In genomic region chr9:35282851-35283200, GRCm38 (mm10) we compare ENCODE assay signal across 10 mouse cellular contexts. TPM values are rescaled to one million over a fixed set of nuclear protein-coding genes. Genes with fewer than 3 reads are reported as not detected.
DNase-seq lines count a peak whose midpoint lies in the region; ATAC-seq and TF ChIP-seq lines count a peak whose summit lies in the region.
"Had no signal": no experiment of that assay in that cellular context is flagged by ENCODE, and none has a peak within 500 bp of the region (broad histone marks: within the 10 kb centered on the region; RNA-seq: fewer than 3 reads in every experiment).

No protein-coding gene starts in this region.

- no peak overlapping the region for H3K27ac ChIP-seq in intestine, embryonic 16.5 days (ENCODE audit: low read length)
- no peak overlapping the region for H3K27ac ChIP-seq in intestine, embryonic 15.5 days
- no peak overlapping the region for H3K27ac ChIP-seq in stomach, embryonic 16.5 days (ENCODE audit: low read length)
- no peak overlapping the region for H3K27ac ChIP-seq in stomach, postnatal 0 days (replicated peaks)
- H3K27ac ChIP-seq in hindbrain, embryonic 16.5 days (ENCODE audit: low read depth, low read length), result no peak overlapping the region
- no peak overlapping the region for H3K27ac ChIP-seq in neural tube, embryonic 14.5 days (ENCODE audit: low read depth, low read length)
- H3K27ac ChIP-seq: left cerebral cortex, adult 2 months had no signal

- H3K9ac ChIP-seq in intestine, embryonic 16.5 days (ENCODE audit: low read depth, low read length), result no peak overlapping the region
- no peak overlapping the region for H3K9ac ChIP-seq in intestine, embryonic 15.5 days
- no peak overlapping the region for H3K9ac ChIP-seq in stomach, embryonic 16.5 days (ENCODE audit: low read length)
- H3K9ac ChIP-seq in stomach, postnatal 0 days (ENCODE audit: low read length), result no peak overlapping the region
- H3K9ac ChIP-seq in hindbrain, embryonic 16.5 days (ENCODE audit: low read depth, low read length), result no peak overlapping the region
- no peak overlapping the region for H3K9ac ChIP-seq in neural tube, embryonic 14.5 days (replicated peaks; ENCODE audit: low read depth, low read length)
- H3K9ac ChIP-seq: heart, embryonic 12.5 days had no signal

- DNase-seq in stomach, postnatal 0 days (ENCODE audit: low spot score), result no peak

- no peak overlapping the region for H3K4me2 ChIP-seq in intestine, embryonic 16.5 days (ENCODE audit: low read depth, low read length)
- H3K4me2 ChIP-seq in intestine, embryonic 15.5 days (replicated peaks), result no peak overlapping the region
- no peak overlapping the region for H3K4me2 ChIP-seq in stomach, embryonic 16.5 days (ENCODE audit: low read depth, low read length)
- H3K4me2 ChIP-seq in stomach, postnatal 0 days (replicated peaks; ENCODE audit: low read depth), result no peak overlapping the region
- H3K4me2 ChIP-seq in hindbrain, embryonic 16.5 days (ENCODE audit: low read length), result no peak overlapping the region
- H3K4me2 ChIP-seq in neural tube, embryonic 14.5 days (ENCODE audit: low read depth, low read length), result no peak overlapping the region
- H3K4me2 ChIP-seq: heart, embryonic 12.5 days had no signal

- H3K36me3 ChIP-seq in intestine, embryonic 16.5 days (ENCODE audit: control insufficient read depth, insufficient read depth, low read length), result no peaks in the 10 kb centered on the region
- no peaks in the 10 kb centered on the region for H3K36me3 ChIP-seq in intestine, embryonic 15.5 days
- no peaks in the 10 kb centered on the region for H3K36me3 ChIP-seq in stomach, embryonic 16.5 days (ENCODE audit: control insufficient read depth, insufficient read depth, low read length)
- H3K36me3 ChIP-seq in stomach, postnatal 0 days (ENCODE audit: control insufficient read depth, insufficient read depth, low read length), result 0 out of 2 replicates have a peak, but pooled peaks cover 3% of the 10 kb centered on the region
- H3K36me3 ChIP-seq in hindbrain, embryonic 16.5 days (ENCODE audit: control insufficient read depth, insufficient read depth, low read length), result peaks cover 2% of the 10 kb centered on the region; the same call in 1 of the 2 replicates
- H3K36me3 ChIP-seq in neural tube, embryonic 14.5 days (ENCODE audit: control insufficient read depth, insufficient read depth, low read length), result no peaks in the 10 kb centered on the region

- H3K9me3 ChIP-seq in intestine, embryonic 16.5 days (ENCODE audit: control insufficient read depth, low read length), result no peaks in the 10 kb centered on the region
- no peaks in the 10 kb centered on the region for H3K9me3 ChIP-seq in intestine, embryonic 15.5 days
- H3K9me3 ChIP-seq in stomach, embryonic 16.5 days (replicated peaks; ENCODE audit: control insufficient read depth, low read length), result no peaks in the 10 kb centered on the region
- H3K9me3 ChIP-seq in stomach, postnatal 0 days (ENCODE audit: control insufficient read depth, low read length), result no peaks in the 10 kb centered on the region
- no peaks in the 10 kb centered on the region for H3K9me3 ChIP-seq in hindbrain, embryonic 16.5 days (ENCODE audit: control insufficient read depth, low read length)
- no peaks in the 10 kb centered on the region for H3K9me3 ChIP-seq in neural tube, embryonic 14.5 days (ENCODE audit: control insufficient read depth, low read length)
- H3K9me3 ChIP-seq: heart, embryonic 12.5 days had no signal

- TF ChIP-seq EP300 in stomach, postnatal 0 days (optimal IDR thresholded peaks at IDR 0.05), result no peak

- no peaks in the 10 kb centered on the region for H3K4me1 ChIP-seq in intestine, embryonic 16.5 days (ENCODE audit: control insufficient read depth, insufficient read depth, low read length)
- H3K4me1 ChIP-seq in intestine, embryonic 15.5 days (replicated peaks), result peaks cover 6% of the 10 kb centered on the region; the same call in 1 of the 2 replicates
- H3K4me1 ChIP-seq in stomach, embryonic 16.5 days (ENCODE audit: control insufficient read depth, insufficient read depth, low read length), result peaks cover 4% of the 10 kb centered on the region
- no peaks in the 10 kb centered on the region; the same call in 1 of the 2 replicates for H3K4me1 ChIP-seq in stomach, postnatal 0 days (replicated peaks; ENCODE audit: control insufficient read depth, insufficient read depth)
- H3K4me1 ChIP-seq in hindbrain, embryonic 16.5 days (ENCODE audit: control insufficient read depth, insufficient read depth, low read depth, low read length), result no peaks in the 10 kb centered on the region
- no peaks in the 10 kb centered on the region for H3K4me1 ChIP-seq in neural tube, embryonic 14.5 days (ENCODE audit: control insufficient read depth, insufficient read depth, low read length)

- no peaks in the 10 kb centered on the region for H3K27me3 ChIP-seq in intestine, embryonic 16.5 days (replicated peaks; ENCODE audit: control insufficient read depth, insufficient read depth, low read length)
- H3K27me3 ChIP-seq in intestine, embryonic 15.5 days (replicated peaks), result no peaks in the 10 kb centered on the region
- H3K27me3 ChIP-seq in stomach, embryonic 16.5 days (ENCODE audit: control insufficient read depth, insufficient read depth, low read length), result no peaks in the 10 kb centered on the region
- no peaks in the 10 kb centered on the region for H3K27me3 ChIP-seq in stomach, postnatal 0 days (ENCODE audit: control insufficient read depth, insufficient read depth, low read length)
- H3K27me3 ChIP-seq in hindbrain, embryonic 16.5 days (replicated peaks; ENCODE audit: control insufficient read depth, insufficient read depth, low read length), result peaks cover 16% of the 10 kb centered on the region
- H3K27me3 ChIP-seq in neural tube, embryonic 14.5 days (ENCODE audit: control insufficient read depth, insufficient read depth, low read length), result peaks cover 2% of the 10 kb centered on the region
- H3K27me3 ChIP-seq: CH12.LX had no signal

- 62% methylated on average over 5 of the region's 5 CpGs for WGBS in intestine, embryonic 16.5 days
- 60% methylated on average over 5 of the region's 5 CpGs for WGBS in intestine, embryonic 15.5 days
- 60% methylated on average over 5 of the region's 5 CpGs for WGBS in stomach, embryonic 16.5 days
- WGBS in stomach, postnatal 0 days, result 54% methylated on average over 5 of the region's 5 CpGs
- 59% methylated on average over 5 of the region's 5 CpGs for WGBS in hindbrain, embryonic 16.5 days
- 60% methylated on average over 5 of the region's 5 CpGs for WGBS in neural tube, embryonic 14.5 days

- no peak overlapping the region for H3K4me3 ChIP-seq in intestine, embryonic 16.5 days (ENCODE audit: low read length)
- H3K4me3 ChIP-seq in intestine, embryonic 15.5 days (replicated peaks), result no peak overlapping the region
- no peak overlapping the region for H3K4me3 ChIP-seq in stomach, embryonic 16.5 days (replicated peaks; ENCODE audit: low read length)
- no peak overlapping the region for H3K4me3 ChIP-seq in stomach, postnatal 0 days (ENCODE audit: low read depth, low read length)
- H3K4me3 ChIP-seq in hindbrain, embryonic 16.5 days (ENCODE audit: low read length), result no peak overlapping the region
- H3K4me3 ChIP-seq in neural tube, embryonic 14.5 days (ENCODE audit: low read depth, low read length), result no peak overlapping the region
- H3K4me3 ChIP-seq: heart, embryonic 12.5 days; left cerebral cortex, adult 2 months had no signal

- no peak for TF ChIP-seq CTCF in stomach, postnatal 0 days (IDR thresholded peaks at IDR 0.05; ENCODE audit: low read depth)

- ATAC-seq in intestine, embryonic 16.5 days, result 0 out of 2 replicates have a peak, but pooled peaks have one; percentile 18
- no peak for ATAC-seq in intestine, embryonic 15.5 days
- peak; percentile 11; the same call in 1 of the 2 replicates for ATAC-seq in stomach, embryonic 16.5 days (ENCODE audit: insufficient read depth, low FRiP score)
- ATAC-seq in stomach, postnatal 0 days (ENCODE audit: low FRiP score, low TSS enrichment), result no peak
- peak; percentile 16; the same call in 1 of the 2 replicates for ATAC-seq in hindbrain, embryonic 16.5 days
- ATAC-seq in neural tube, embryonic 14.5 days (ENCODE audit: low read depth), result peak; percentile 57; the same call in 1 of the 2 replicates
- ATAC-seq in megakaryocyte, adult 5-6 weeks (ENCODE audit: poor library complexity, severe bottlenecking), result no peak

RNA-seq across cellular contexts. Expression of gene Rpusd4, which starts 15.2 kb away (rescaled TPM):
- 30.8 and 36.2 TPM in 2 replicates for polyA plus RNA-seq in intestine, embryonic 16.5 days (2015; fragmentation: Nextera tagmentation; extraction: Ambion mirVana)
- polyA plus RNA-seq in intestine, embryonic 15.5 days (2015; fragmentation: Nextera tagmentation; extraction: Ambion mirVana), result 31.0 and 33.8 TPM in 2 replicates
- polyA plus RNA-seq in stomach, embryonic 16.5 days (2015; fragmentation: Nextera tagmentation; extraction: Ambion mirVana), result 24.5 and 25.8 TPM in 2 replicates
- 15.1 and 16.0 TPM in 2 replicates for polyA plus RNA-seq in stomach, postnatal 0 days (2015; fragmentation: Nextera tagmentation; extraction: Ambion mirVana)
- 17.6 and 20.0 TPM in 2 replicates for polyA plus RNA-seq in hindbrain, embryonic 16.5 days (2015; fragmentation: Nextera tagmentation; extraction: Ambion mirVana)
- 15.8 and 19.0 TPM in 2 replicates for polyA plus RNA-seq in neural tube, embryonic 14.5 days (2014; fragmentation: Nextera tagmentation; extraction: Ambion mirVana)
- 13.0 and 16.8 TPM in 2 replicates for total RNA-seq in megakaryocyte, adult 5-6 weeks (2015)
- total RNA-seq in megakaryocyte, adult 5-6 weeks (2017), result 8.5 and 13.5 TPM in 2 replicates

RNA-seq across cellular contexts. Expression of gene Fam118b, which starts 15.2 kb away (rescaled TPM):
- polyA plus RNA-seq in intestine, embryonic 16.5 days (2015; fragmentation: Nextera tagmentation; extraction: Ambion mirVana), result 58.2 and 58.9 TPM in 2 replicates
- polyA plus RNA-seq in intestine, embryonic 15.5 days (2015; fragmentation: Nextera tagmentation; extraction: Ambion mirVana), result 52.7 and 52.8 TPM in 2 replicates
- polyA plus RNA-seq in stomach, embryonic 16.5 days (2015; fragmentation: Nextera tagmentation; extraction: Ambion mirVana), result 32.5 and 34.1 TPM in 2 replicates
- polyA plus RNA-seq in stomach, postnatal 0 days (2015; fragmentation: Nextera tagmentation; extraction: Ambion mirVana), result 23.6 and 24.0 TPM in 2 replicates
- polyA plus RNA-seq in hindbrain, embryonic 16.5 days (2015; fragmentation: Nextera tagmentation; extraction: Ambion mirVana), result 46.6 and 48.5 TPM in 2 replicates
- 55.1 and 60.6 TPM in 2 replicates for polyA plus RNA-seq in neural tube, embryonic 14.5 days (2014; fragmentation: Nextera tagmentation; extraction: Ambion mirVana)
- 39.7 and 43.0 TPM in 2 replicates for total RNA-seq in megakaryocyte, adult 5-6 weeks (2015)
- 17.8 and 21.1 TPM in 2 replicates for total RNA-seq in megakaryocyte, adult 5-6 weeks (2017)

Comparison
In these comparisons a context has a peak if more than half of its experiments do, and no peak if none do; other contexts are left out.
1. ATAC-seq: peak in intestine, embryonic 16.5 days (single experiment), stomach, embryonic 16.5 days (single experiment), hindbrain, embryonic 16.5 days (single experiment) and neural tube, embryonic 14.5 days (single experiment); none in intestine, embryonic 15.5 days (single experiment), stomach, postnatal 0 days (single experiment) and megakaryocyte, adult 5-6 weeks (single experiment).